Mouse (Mus musculus) MEL (cell line): ENCODE data around the gene Ccar1.

ENCODE experiments used
- BHLHE40 ChIP-seq: IDR thresholded peaks from 2 replicates; pipeline ENCODE4 v1.6.1; 2012; ENCODE audit warnings: low read depth, mild to moderate bottlenecking, inconsistent platforms, low read length, improper control_type of control experiment, borderline replicate concordance
- CHD1 ChIP-seq: IDR thresholded peaks from 2 replicates; pipeline ENCODE4 v1.6.1; 2012; ENCODE audit warnings: low read depth, mild to moderate bottlenecking, inconsistent platforms, low read length, improper control_type of control experiment
- CTCF ChIP-seq, 3 experiments: IDR thresholded peaks in 2 of 3; conservative IDR thresholded peaks in 1 of 3; 2 replicates each; pipeline ENCODE4 v1.5.1; 2011 to 2012; ENCODE audit warnings: low read length in 3 of 3, low read depth in 2 of 3, mild to moderate bottlenecking in 2 of 3, improper control_type of control experiment in 1 of 3, inconsistent platforms in 1 of 3, mixed read lengths in 1 of 3, moderate library complexity in 1 of 3; ENCODE audit not compliant: control insufficient read depth in 1 of 3, insufficient read depth in 1 of 3, poor library complexity in 1 of 3, severe bottlenecking in 1 of 3
- GABPA ChIP-seq: IDR thresholded peaks from 2 replicates; pipeline ENCODE4 v1.6.1; 2012; ENCODE audit warnings: low read depth, mild to moderate bottlenecking, inconsistent platforms, low read length, improper control_type of control experiment, moderate library complexity
- MAFK ChIP-seq: IDR thresholded peaks from 2 replicates; pipeline ENCODE4 v1.6.1; 2011; ENCODE audit warnings: low read depth, mild to moderate bottlenecking, low read length, improper control_type of control experiment, borderline replicate concordance
- MEF2A ChIP-seq: IDR thresholded peaks from 2 replicates; pipeline ENCODE4 v1.6.1; 2014; ENCODE audit warnings: low read depth, mild to moderate bottlenecking, inconsistent platforms, low read length, improper control_type of control experiment; ENCODE audit not compliant: poor library complexity, insufficient replicate concordance, severe bottlenecking; ENCODE audit errors: extremely low read depth
- NELFE ChIP-seq: IDR thresholded peaks from 2 replicates; pipeline ENCODE4 v1.6.1; 2011; ENCODE audit warnings: low read depth, low read length, improper control_type of control experiment
- NRF1 ChIP-seq: IDR thresholded peaks from 2 replicates; pipeline ENCODE4 v1.6.1; 2014; ENCODE audit warnings: low read depth, mild to moderate bottlenecking, inconsistent platforms, low read length, improper control_type of control experiment, moderate library complexity; ENCODE audit not compliant: poor library complexity, insufficient read depth, severe bottlenecking
- POLR2A ChIP-seq, 2 experiments: IDR thresholded peaks; 2 replicates each; pipeline ENCODE4 v1.6.1; 2011 to 2012; ENCODE audit warnings: low read length in 2 of 2, mild to moderate bottlenecking in 2 of 2, control low read depth in 1 of 2, improper control_type of control experiment in 1 of 2, low read depth in 1 of 2, moderate library complexity in 1 of 2; ENCODE audit not compliant: control insufficient read depth in 1 of 2, insufficient read depth in 1 of 2, poor library complexity in 1 of 2
- TAL1 ChIP-seq: IDR thresholded peaks from 2 replicates; pipeline ENCODE4 v1.6.1; 2012; ENCODE audit warnings: mild to moderate bottlenecking, inconsistent platforms, low read length, moderate library complexity, mixed read lengths
- TCF12 ChIP-seq: IDR thresholded peaks from 2 replicates; pipeline ENCODE4 v1.6.1; 2014; ENCODE audit warnings: low read depth, mild to moderate bottlenecking, inconsistent platforms, low read length, improper control_type of control experiment, moderate library complexity

DNA sequence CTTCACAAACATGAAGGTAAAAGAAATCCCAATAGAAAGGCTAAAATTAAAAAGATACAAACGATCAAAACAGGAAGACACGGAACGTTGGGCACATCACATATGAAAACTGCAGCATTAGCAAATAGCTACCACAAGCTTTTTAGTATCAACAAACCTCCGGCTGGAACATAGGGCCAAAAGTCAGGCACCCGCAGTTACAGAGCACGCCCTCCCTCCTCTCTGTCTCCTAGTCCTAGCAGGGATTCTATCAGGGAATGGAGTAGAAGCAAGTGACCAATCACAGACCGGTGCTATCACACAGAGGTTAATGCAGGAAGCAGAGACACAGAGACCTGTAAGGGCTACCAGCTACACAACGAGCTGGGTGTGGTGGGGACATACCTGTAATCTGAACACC lies 32.4 kb upstream of the Ccar1 start:
- TF ChIP-seq MAFK: no peak
- TF ChIP-seq TAL1: no peak
- TF ChIP-seq MEF2A: no peak
- TF ChIP-seq CTCF (IDR thresholded peaks at IDR 0.05 in 2 of 3, conservative IDR thresholded peaks at IDR 0.05 in 1 of 3; ENCODE audit: control insufficient read depth in 1 of 3, insufficient read depth in 1 of 3, low read depth in 2 of 3, low read length in 3 of 3, poor library complexity in 1 of 3, severe bottlenecking in 1 of 3): no peak
- no peak for TF ChIP-seq NRF1
- TF ChIP-seq POLR2A (IDR thresholded peaks at IDR 0.05; ENCODE audit: control insufficient read depth in 1 of 2, insufficient read depth in 1 of 2, low read depth in 1 of 2, low read length in 2 of 2, poor library complexity in 1 of 2): no peak
- TF ChIP-seq TCF12: no peak
- TF ChIP-seq NELFE: no peak
- TF ChIP-seq CHD1: no peak
- no peak for TF ChIP-seq BHLHE40
- no peak for TF ChIP-seq GABPA
